Mouse (Mus musculus): ENCODE data around the gene Zfp961. TPM values are rescaled to one million over a fixed set of nuclear protein-coding genes. Genes with fewer than 3 reads are reported as not detected.
"Not testable (repeated sequence)": the region's sequence is repeated elsewhere in the genome, so short reads cannot be mapped to it uniquely, and the experiment has no call there.

Gene Zfp961
- total and polyA plus RNA-seq, 2 experiments from 2014 or later: 12.5 to 18.1 TPM

- DNase-seq (ENCODE audit: low spot score) (no peak), ATAC-seq (ENCODE audit: low FRiP score) (no peak)
- Histone ChIP-seq H3K4me1 (ENCODE audit: insufficient read depth, low read length) (no peaks in the 10 kb centered on the region), H3K36me3 (ENCODE audit: insufficient read depth, low read length) (no peaks in the 10 kb centered on the region), H3K27ac (ENCODE audit: low read depth, low read length) (no peak overlapping the region), H3K27me3 (ENCODE audit: insufficient read depth, low read length) (no peaks in the 10 kb centered on the region), H3K9ac (replicated peaks; ENCODE audit: low read length, poor library complexity, severe bottlenecking) (no peak overlapping the region), H3K4me2 (ENCODE audit: low read depth, low read length, poor library complexity, severe bottlenecking) (no peak overlapping the region), H3K4me3 (ENCODE audit: low read depth, low read length) (no peak overlapping the region), H3K9me3 (ENCODE audit: low read length) (no peaks in the 10 kb centered on the region)
- no peak for TF ChIP-seq CTCF (IDR thresholded peaks at IDR 0.05)
- whole genome bisulfite sequencing: 79% methylated on average over 2 of the region's 2 CpGs
Observed at GRCm38 (mm10) chr8:71940293-71941208, 10.3 kb upstream of the Zfp961 start.

DNA sequence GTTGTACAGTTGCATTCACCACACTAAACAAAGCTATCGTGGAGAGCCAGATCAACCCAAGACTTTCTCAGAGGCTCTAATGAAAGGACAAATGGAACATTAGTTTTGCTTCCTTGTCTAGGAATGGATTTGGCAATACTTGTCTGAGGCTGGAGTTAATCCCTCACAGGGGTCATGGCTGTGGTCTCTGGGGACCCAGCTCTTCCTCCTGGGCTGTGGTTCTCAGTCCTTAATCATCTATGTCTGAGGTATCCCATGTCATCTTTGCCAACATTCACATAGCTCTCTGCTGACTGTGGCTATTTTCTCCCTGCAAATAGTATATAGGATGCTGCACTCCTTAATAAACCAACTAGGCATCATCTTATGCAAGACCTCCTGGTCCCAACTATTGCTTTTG, 9.1 kb upstream of the Zfp961 start:
- Histone ChIP-seq H3K9ac (replicated peaks; ENCODE audit: low read length, poor library complexity, severe bottlenecking) (no peak overlapping the region), H3K4me3 (ENCODE audit: low read depth, low read length) (no peak overlapping the region), H3K27ac (ENCODE audit: low read depth, low read length) (no peak overlapping the region), H3K4me2 (ENCODE audit: low read depth, low read length, poor library complexity, severe bottlenecking) (no peak overlapping the region), H3K36me3 (ENCODE audit: insufficient read depth, low read length) (no peaks in the 10 kb centered on the region), H3K9me3 (ENCODE audit: low read length) (no peaks in the 10 kb centered on the region), H3K4me1 (ENCODE audit: insufficient read depth, low read length) (no peaks in the 10 kb centered on the region), H3K27me3 (ENCODE audit: insufficient read depth, low read length) (no peaks in the 10 kb centered on the region)
- no peak for TF ChIP-seq CTCF (IDR thresholded peaks at IDR 0.05)
- ATAC-seq (ENCODE audit: low FRiP score): no peak
- no peak for DNase-seq (ENCODE audit: low spot score)
- 70% methylated on average over 1 of the region's 1 CpGs for WGBS

DNA sequence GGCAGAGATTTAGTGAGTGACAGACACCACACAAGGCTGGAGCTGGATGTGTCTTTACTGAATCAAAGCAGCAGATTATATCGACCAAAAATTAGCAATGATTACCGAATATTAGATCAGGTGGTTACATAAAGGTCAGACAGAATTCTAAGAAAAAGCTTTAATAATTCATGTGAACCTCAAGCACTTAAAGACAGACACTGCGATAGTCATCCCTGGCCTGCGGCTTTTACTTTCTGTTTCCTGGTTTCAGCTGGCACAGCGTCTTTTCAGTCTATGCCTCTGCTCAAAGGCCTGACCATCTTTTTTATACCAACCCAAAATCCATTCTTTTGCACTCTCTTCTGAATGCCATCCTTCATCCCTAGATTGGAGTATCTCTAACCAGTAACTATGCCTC, 2.2 kb upstream of the Zfp961 start:
- H3K27me3 ChIP-seq (ENCODE audit: insufficient read depth, low read length): no peaks in the 10 kb centered on the region
- DNase-seq (ENCODE audit: low spot score) (no peak), ATAC-seq (ENCODE audit: low FRiP score) (no peak)
- no peaks in the 10 kb centered on the region for H3K9me3 ChIP-seq (ENCODE audit: low read length)
- H3K4me3 ChIP-seq (ENCODE audit: low read depth, low read length): no peak overlapping the region
- H3K9ac ChIP-seq (replicated peaks; ENCODE audit: low read length, poor library complexity, severe bottlenecking): no peak overlapping the region
- H3K27ac ChIP-seq (ENCODE audit: low read depth, low read length): no peak overlapping the region
- no peak for TF ChIP-seq CTCF (IDR thresholded peaks at IDR 0.05)
- no peaks in the 10 kb centered on the region for H3K36me3 ChIP-seq (ENCODE audit: insufficient read depth, low read length)
- no peak overlapping the region for H3K4me2 ChIP-seq (ENCODE audit: low read depth, low read length, poor library complexity, severe bottlenecking)
- peaks cover 4% of the 10 kb centered on the region; the same call in 1 of the 2 replicates for H3K4me1 ChIP-seq (ENCODE audit: insufficient read depth, low read length)
- 92% methylated on average over 5 of the region's 5 CpGs for WGBS

DNA sequence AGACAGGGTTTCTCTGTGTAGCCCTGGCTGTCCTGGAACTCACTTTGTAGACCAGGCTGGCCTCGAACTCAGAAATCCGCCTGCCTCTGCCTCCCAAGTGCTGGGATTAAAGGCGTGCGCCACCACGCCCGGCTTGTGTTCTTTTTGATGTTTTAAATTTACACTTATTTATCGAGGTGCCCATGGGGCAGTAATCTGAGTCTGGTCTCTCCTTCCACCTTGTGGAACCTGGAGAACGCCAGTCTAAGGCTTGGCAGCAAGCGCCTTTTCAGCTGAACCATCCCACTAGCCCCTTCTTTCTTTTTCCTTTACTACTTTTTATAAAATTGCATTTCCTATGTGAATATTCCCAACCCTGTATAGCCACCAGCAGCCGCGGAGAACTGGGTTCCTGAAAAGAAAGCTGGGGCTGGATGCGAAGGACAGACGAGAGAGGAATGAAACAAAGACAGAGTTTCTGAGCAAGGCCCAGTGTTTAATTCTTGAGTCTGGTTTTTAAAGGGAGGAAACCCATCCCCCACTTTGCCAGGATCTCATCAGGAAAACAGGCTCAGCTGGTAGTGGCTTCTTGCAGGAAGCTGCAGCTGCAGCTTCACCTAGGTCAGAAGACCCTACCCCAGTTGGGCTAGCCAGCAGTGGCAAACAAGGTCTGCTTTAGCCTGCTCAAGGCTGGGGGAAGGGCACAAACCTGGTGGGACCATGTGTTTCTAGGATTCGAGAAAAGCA, 761 bp downstream of the Zfp961 start:
- 40% methylated on average over 12 of the region's 14 CpGs for WGBS
- peaks cover 4% of the 10 kb centered on the region; the same call in 1 of the 2 replicates for H3K4me1 ChIP-seq (ENCODE audit: insufficient read depth, low read length)
- H3K4me3 ChIP-seq (ENCODE audit: low read depth, low read length): peak overlapping the region; percentile 79
- no peak for TF ChIP-seq CTCF (IDR thresholded peaks at IDR 0.05)
- peaks cover 5% of the 10 kb centered on the region; the same call in 1 of the 2 replicates for H3K9me3 ChIP-seq (ENCODE audit: low read length)
- DNase-seq (ENCODE audit: low spot score) (no peak), ATAC-seq (ENCODE audit: low FRiP score) (no peak)
- peak overlapping the region; percentile 58 for H3K9ac ChIP-seq (replicated peaks; ENCODE audit: low read length, poor library complexity, severe bottlenecking)
- peak overlapping the region; percentile 67 for H3K4me2 ChIP-seq (ENCODE audit: low read depth, low read length, poor library complexity, severe bottlenecking)
- H3K27ac ChIP-seq (ENCODE audit: low read depth, low read length): no peak overlapping the region
- no peaks in the 10 kb centered on the region for H3K27me3 ChIP-seq (ENCODE audit: insufficient read depth, low read length)
- H3K36me3 ChIP-seq (ENCODE audit: insufficient read depth, low read length): no peaks in the 10 kb centered on the region

GRCm38 (mm10) chr8:71952489-71952888, 1.7 kb downstream of the Zfp961 start:
- Histone ChIP-seq H3K4me3 (ENCODE audit: low read depth, low read length) (no peak overlapping the region), H3K9me3 (ENCODE audit: low read length) (peaks cover 5% of the 10 kb centered on the region; the same call in 1 of the 2 replicates), H3K4me2 (ENCODE audit: low read depth, low read length, poor library complexity, severe bottlenecking) (no peak overlapping the region), H3K27ac (ENCODE audit: low read depth, low read length) (no peak overlapping the region), H3K9ac (replicated peaks; ENCODE audit: low read length, poor library complexity, severe bottlenecking) (no peak overlapping the region), H3K36me3 (ENCODE audit: insufficient read depth, low read length) (no peaks in the 10 kb centered on the region), H3K27me3 (ENCODE audit: insufficient read depth, low read length) (no peaks in the 10 kb centered on the region), H3K4me1 (ENCODE audit: insufficient read depth, low read length) (peaks cover 4% of the 10 kb centered on the region; the same call in 1 of the 2 replicates)
- ATAC-seq (ENCODE audit: low FRiP score) (no peak), DNase-seq (ENCODE audit: low spot score) (no peak)
- WGBS: 96% methylated on average over 1 of the region's 1 CpGs
- no peak for TF ChIP-seq CTCF (IDR thresholded peaks at IDR 0.05)

- H3K4me3 ChIP-seq (ENCODE audit: low read depth, low read length); H3K36me3 ChIP-seq (ENCODE audit: insufficient read depth, low read length); DNase-seq (ENCODE audit: low spot score); H3K4me2 ChIP-seq (ENCODE audit: low read depth, low read length, poor library complexity, severe bottlenecking); H3K27ac ChIP-seq (ENCODE audit: low read depth, low read length); H3K27me3 ChIP-seq (ENCODE audit: insufficient read depth, low read length); H3K4me1 ChIP-seq (ENCODE audit: insufficient read depth, low read length); H3K9me3 ChIP-seq (ENCODE audit: low read length); H3K9ac ChIP-seq (replicated peaks; ENCODE audit: low read length, poor library complexity, severe bottlenecking); ATAC-seq (ENCODE audit: low FRiP score): not testable (repeated sequence)
- WGBS: 98% methylated on average over 16 of the region's 16 CpGs
Observed at GRCm38 (mm10) chr8:71952961-71953700, 2.3 kb downstream of the Zfp961 start.
